Mouse (Mus musculus) heart, postnatal 0 days (tissue): ENCODE results near the gene Kxd1. TPM values are rescaled to one million over a fixed set of nuclear protein-coding genes. Genes with fewer than 3 reads are reported as not detected.

Source experiments
- ATAC-seq: fragments of 200-750 bp; cut with Nextera tagmentation; 2 replicates; pipeline ENCODE4 v1.8.0; 2017; ENCODE audit warnings: low read depth, moderate number of reproducible peaks, moderate library complexity; ENCODE audit not compliant: insufficient read depth
- DNase-seq: peaks from one replicate; pipeline ENCODE4 v3.0.0-alpha.2; 2016; ENCODE audit warnings: low spot score
- H3K27ac ChIP-seq: fragments of 300-500 bp; sonication (generic); 2 replicates; pipeline ENCODE4 v1.5.1; 2014; ENCODE audit warnings: low read depth, mild to moderate bottlenecking
- H3K27me3 ChIP-seq: fragments of 300-500 bp; sonication (generic); 2 replicates; pipeline ENCODE4 v1.6.1; 2014; ENCODE audit warnings: low read length, mixed read lengths; ENCODE audit not compliant: control insufficient read depth, insufficient read depth
- H3K36me3 ChIP-seq: fragments of 300-500 bp; sonication (generic); replicated peaks from 2 replicates; pipeline ENCODE4 v1.6.1; 2014; ENCODE audit warnings: low read length, mixed read lengths; ENCODE audit not compliant: control insufficient read depth, insufficient read depth
- H3K4me1 ChIP-seq: fragments of 300-500 bp; sonication (generic); 2 replicates; pipeline ENCODE4 v1.6.1; 2014; ENCODE audit warnings: antibody characterized with exemption; ENCODE audit not compliant: control insufficient read depth, insufficient read depth
- H3K4me2 ChIP-seq: fragments of 300-500 bp; sonication (generic); 2 replicates; pipeline ENCODE4 v1.6.1; 2014; ENCODE audit warnings: low read depth, mild to moderate bottlenecking, low read length, moderate library complexity
- H3K4me3 ChIP-seq: fragments of 300-500 bp; sonication (generic); 2 replicates; pipeline ENCODE4 v1.5.1; 2014; ENCODE audit warnings: low read depth, low read length
- H3K9ac ChIP-seq: fragments of 300-500 bp; sonication (generic); replicated peaks from 2 replicates; pipeline ENCODE4 v1.6.1; 2014; ENCODE audit warnings: low read depth, low read length, mixed read lengths
- H3K9me3 ChIP-seq: fragments of 300-500 bp; sonication (generic); replicated peaks from 2 replicates; pipeline ENCODE4 v1.6.1; 2016; ENCODE audit warnings: low read length; ENCODE audit not compliant: control insufficient read depth
- CTCF ChIP-seq: IDR thresholded peaks from 2 replicates; pipeline ENCODE4 v1.5.1; 2016; ENCODE audit warnings: antibody characterized with exemption, control low read depth, low read depth
- EP300 ChIP-seq: IDR thresholded peaks from 2 replicates; pipeline ENCODE4 v1.6.1; 2016; ENCODE audit warnings: antibody characterized with exemption, low read depth
- WGBS: fragments of 180-500 bp; shearing (Covaris S2); extraction: QIAGEN DNeasy Blood & Tissue Kit; methylation state at CpG from one replicate; pipeline ENCODE4 v1.1.7; 2014; 5-methylcytosine and 5-hydroxymethylcytosine counted together
- polyA plus RNA-seq: library from polyadenylated mRNA; unstranded; fragments of >200 nt; fragmentation: Nextera tagmentation; extraction: Ambion mirVana; gene quantifications from 2 replicates; pipeline ENCODE4 v1.2.1, GENCODE M21; 2015
- total RNA-seq: library from RNA; depleted of rRNA; stranded (reverse); fragments of >200 nt; gene quantifications from 2 replicates; pipeline ENCODE4 v1.2.3, GENCODE M21; 2014; ENCODE audit warnings: low replicate concordance

Gene Kxd1
- total and polyA plus RNA-seq, 2 experiments from 2014 or later: 93.5 to 120 TPM

DNA sequence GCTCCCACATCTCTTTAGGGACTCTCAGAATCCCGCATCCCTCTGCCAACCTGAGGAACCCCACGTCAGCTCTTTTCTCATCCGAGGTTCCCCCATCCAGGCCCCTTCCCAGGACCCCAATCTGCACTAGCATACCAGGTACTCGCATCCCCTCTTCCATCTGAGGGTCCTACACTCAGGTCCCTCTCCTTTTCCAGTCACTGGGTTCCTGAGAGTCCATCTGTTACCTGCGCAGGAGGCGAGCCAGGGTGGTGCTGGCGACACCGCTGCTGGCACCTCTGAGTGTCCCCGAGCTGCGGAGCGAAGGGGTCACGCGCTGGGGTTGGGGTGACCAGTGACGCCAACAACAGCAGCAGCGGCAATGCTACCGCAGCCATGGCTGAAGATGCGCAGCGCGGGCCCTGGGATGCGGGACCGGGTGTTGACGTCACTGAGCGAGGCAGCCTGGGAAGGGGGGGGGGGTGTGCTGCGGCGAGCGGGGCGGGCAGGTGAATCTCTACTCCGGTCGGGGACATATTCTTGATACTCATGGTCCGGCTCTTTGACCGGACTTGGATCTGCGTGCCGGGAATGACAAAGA is 40.7 kb downstream of the Kxd1 start, which contains the start of gene Tmem59l:
Gene Tmem59l (minus strand): TSS at position 418 of the 580 bp plus-strand sequence.
- Histone ChIP-seq H3K4me2 (peak within 1 kb of the TSS; percentile 57), H3K27me3 (peaks cover 95% of the 10 kb centered on the region), H3K4me3 (peak within 1 kb of the TSS; percentile 38), H3K36me3 (no peaks in the 10 kb centered on the region), H3K4me1 (peaks cover 15% of the 10 kb centered on the region), H3K9ac (no peak within 1 kb of the TSS), H3K27ac (no peak within 1 kb of the TSS), H3K9me3 (no peaks in the 10 kb centered on the region)
- WGBS: 8% methylated on average over 33 of the region's 33 CpGs
- ATAC-seq (no peak), DNase-seq (no peak)
- TF ChIP-seq EP300: no peak
- TF ChIP-seq CTCF: no peak

GRCm38 (mm10) chr8:70486191-70486681 is 41.5 kb downstream of the Kxd1 start:
- DNase-seq: no peak
- Histone ChIP-seq H3K9ac (no peak overlapping the region), H3K4me2 (no peak overlapping the region), H3K4me1 (peaks cover 15% of the 10 kb centered on the region), H3K27ac (no peak overlapping the region), H3K4me3 (no peak overlapping the region), H3K27me3 (peaks cover 94% of the 10 kb centered on the region), H3K36me3 (no peaks in the 10 kb centered on the region), H3K9me3 (no peaks in the 10 kb centered on the region)
- ATAC-seq: no peak
- 52% methylated on average over 7 of the region's 7 CpGs for WGBS
- no peak for TF ChIP-seq EP300
- no peak for TF ChIP-seq CTCF

DNA sequence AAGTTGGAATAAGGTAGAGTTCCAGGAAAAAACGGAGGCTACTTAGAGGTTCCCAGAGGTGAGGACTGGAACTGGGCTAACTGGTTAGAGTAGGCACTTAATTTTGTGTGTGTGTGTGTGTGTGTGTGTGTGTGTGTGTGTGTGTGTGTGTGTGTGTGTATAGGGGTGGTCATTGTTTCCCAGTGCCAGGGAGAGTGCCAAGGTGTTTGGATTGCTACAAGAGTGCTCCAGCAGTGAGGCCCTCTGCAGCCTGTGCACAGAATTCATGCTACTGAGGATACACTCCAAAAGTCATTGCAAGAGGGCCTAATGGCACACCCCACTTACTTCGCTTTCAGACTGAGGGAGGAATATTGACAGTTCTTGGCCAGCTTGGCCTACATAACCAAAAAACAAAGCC is 44.8 kb downstream of the Kxd1 start:
- no peak overlapping the region for H3K27ac ChIP-seq
- ATAC-seq: no peak

DNA sequence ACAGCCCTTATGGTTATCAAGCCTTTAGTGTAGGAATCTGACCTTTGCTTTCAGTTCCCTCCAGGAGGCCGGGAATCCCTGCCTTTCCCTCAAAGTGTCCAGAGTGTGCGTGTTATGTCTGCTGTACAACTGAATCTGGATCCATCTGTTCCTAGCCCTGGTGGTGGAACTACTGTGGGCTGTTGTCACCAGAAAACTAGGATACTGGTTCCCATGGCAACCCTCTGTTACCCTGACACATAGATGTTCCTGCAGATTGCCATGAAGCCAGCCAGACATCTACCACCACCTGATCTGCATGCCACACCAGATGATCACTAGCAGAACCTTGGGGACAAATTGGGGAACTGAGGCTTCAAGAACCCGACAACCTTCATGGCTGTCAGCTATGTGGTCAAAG is 45.8 kb downstream of the Kxd1 start:
- ATAC-seq: no peak
- H3K36me3 ChIP-seq: no peaks in the 10 kb centered on the region
- no peak overlapping the region for H3K4me2 ChIP-seq
- no peak overlapping the region for H3K27ac ChIP-seq
- H3K4me3 ChIP-seq: no peak overlapping the region
- no peak overlapping the region for H3K9ac ChIP-seq
- peaks cover 6% of the 10 kb centered on the region; the same call in 1 of the 2 replicates for H3K4me1 ChIP-seq
- peaks cover 58% of the 10 kb centered on the region for H3K27me3 ChIP-seq
- no peak for DNase-seq
- H3K9me3 ChIP-seq: no peaks in the 10 kb centered on the region
- TF ChIP-seq CTCF (no peak), EP300 (no peak)
- 64% methylated on average over 3 of the region's 3 CpGs for WGBS

More for the DNA sequence above, 44.8 kb downstream of the Kxd1 start:
- Histone ChIP-seq H3K36me3 (no peaks in the 10 kb centered on the region), H3K4me2 (no peak overlapping the region), H3K27me3 (peaks cover 67% of the 10 kb centered on the region), H3K9ac (no peak overlapping the region), H3K9me3 (no peaks in the 10 kb centered on the region), H3K4me1 (peaks cover 3% of the 10 kb centered on the region; the same call in 1 of the 2 replicates), H3K4me3 (no peak overlapping the region)
- 44% methylated on average over 2 of the region's 2 CpGs for WGBS
- TF ChIP-seq CTCF: no peak
- no peak for TF ChIP-seq EP300
- DNase-seq: no peak

DNA sequence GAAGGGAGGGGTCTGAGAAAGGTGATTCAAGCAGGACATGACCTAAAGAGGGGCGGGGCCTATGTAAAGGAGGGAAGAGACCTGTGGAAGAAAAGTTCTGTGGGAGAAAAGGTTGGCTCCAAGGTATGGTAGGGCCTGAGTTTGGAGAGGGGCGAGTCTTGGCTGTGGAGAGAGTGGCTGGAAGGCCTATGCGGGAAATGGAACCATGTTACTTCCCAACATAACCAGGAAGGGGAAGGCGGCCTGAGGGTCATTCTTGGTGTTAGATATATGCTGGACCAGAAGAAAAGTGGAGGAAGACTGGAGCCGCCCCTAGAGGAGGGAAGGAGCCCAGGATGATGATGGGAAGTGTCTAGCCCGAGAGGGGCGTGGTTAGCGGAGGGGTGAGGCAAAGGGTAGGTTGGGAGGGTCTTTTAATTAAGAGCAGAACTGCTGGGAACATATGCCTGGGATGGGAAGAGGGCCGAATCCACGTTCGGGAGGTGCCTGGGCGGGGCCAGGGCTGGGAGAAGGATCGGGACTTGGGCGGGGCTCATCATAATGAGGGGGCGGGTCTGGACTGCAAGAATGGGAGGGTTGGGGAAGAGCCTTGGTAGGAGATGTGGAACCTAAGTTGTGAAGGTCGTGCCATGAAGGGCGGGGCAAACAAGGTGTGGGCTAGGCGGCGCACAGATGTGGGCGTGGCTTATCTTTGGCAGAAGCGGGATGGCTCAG is 50.3 kb downstream of the Kxd1 start:
- Histone ChIP-seq H3K9me3 (no peaks in the 10 kb centered on the region), H3K27ac (no peak overlapping the region), H3K27me3 (peaks cover 17% of the 10 kb centered on the region; the same call in 1 of the 2 replicates), H3K36me3 (no peaks in the 10 kb centered on the region), H3K4me1 (peaks cover 14% of the 10 kb centered on the region), H3K4me3 (peak overlapping the region; percentile 82), H3K9ac (no peak overlapping the region), H3K4me2 (peak overlapping the region; percentile 85)
- 3% methylated on average over 20 of the region's 21 CpGs for WGBS
- no peak for DNase-seq
- no peak for TF ChIP-seq CTCF
- no peak for TF ChIP-seq EP300
- peak; percentile 12; the same call in 1 of the 2 replicates for ATAC-seq
